Mouse (Mus musculus): ENCODE measurements at regions not wholly inside any gene's neighbourhood (a gene's known extent, or its start where the extent isn't known, plus 50 kb on each side); places are given as distances from the start of the nearest gene placed in this dataset.

DNA sequence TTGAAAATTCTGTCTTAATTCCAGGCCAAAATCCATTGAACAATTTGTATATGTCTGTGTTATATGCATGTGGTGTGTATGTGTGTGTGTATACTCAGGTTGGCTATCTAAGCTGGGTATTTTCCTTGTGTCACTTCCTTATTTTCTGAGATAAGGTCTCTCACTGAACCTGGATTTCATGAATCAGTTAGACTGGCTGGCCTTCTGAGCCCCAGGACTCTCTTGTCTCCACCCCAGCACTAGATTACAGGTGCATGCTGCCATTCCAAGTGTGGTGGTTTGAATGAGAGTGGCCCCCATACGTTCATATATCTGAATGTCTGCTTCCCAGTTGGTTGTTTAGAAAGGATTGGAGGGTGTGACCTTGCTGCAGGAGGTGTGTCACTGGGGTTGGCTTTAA, 77.8 kb upstream of the Nkd1 start:
- no peak for TF ChIP-seq CTCF (conservative IDR thresholded peaks at IDR 0.05; ENCODE audit: insufficient read depth, insufficient read length, low read depth, low read length)
- no peak for TF ChIP-seq POLR2A (IDR thresholded peaks at IDR 0.05; ENCODE audit: low read depth, low read length)

Data from kidney, adult 2 months (tissue).